Mouse (Mus musculus) heart, postnatal 0 days (tissue): Measurements from ENCODE around the gene Txn2. TPM values are rescaled to one million over a fixed set of nuclear protein-coding genes. Genes with fewer than 3 reads are reported as not detected.
A peak's percentile ranks its signal among the peaks of the same experiment; 100 is the strongest.

Experiments
- ATAC-seq: fragments of 200-750 bp; cut with Nextera tagmentation; 2 replicates; pipeline ENCODE4 v1.8.0; 2017; ENCODE audit warnings: low read depth, moderate number of reproducible peaks, moderate library complexity; ENCODE audit not compliant: insufficient read depth
- DNase-seq: peaks from one replicate; pipeline ENCODE4 v3.0.0-alpha.2; 2016; ENCODE audit warnings: low spot score
- H3K27ac ChIP-seq: fragments of 300-500 bp; sonication (generic); 2 replicates; pipeline ENCODE4 v1.5.1; 2014; ENCODE audit warnings: low read depth, mild to moderate bottlenecking
- H3K27me3 ChIP-seq: fragments of 300-500 bp; sonication (generic); 2 replicates; pipeline ENCODE4 v1.6.1; 2014; ENCODE audit warnings: low read length, mixed read lengths; ENCODE audit not compliant: control insufficient read depth, insufficient read depth
- H3K36me3 ChIP-seq: fragments of 300-500 bp; sonication (generic); replicated peaks from 2 replicates; pipeline ENCODE4 v1.6.1; 2014; ENCODE audit warnings: low read length, mixed read lengths; ENCODE audit not compliant: control insufficient read depth, insufficient read depth
- H3K4me1 ChIP-seq: fragments of 300-500 bp; sonication (generic); 2 replicates; pipeline ENCODE4 v1.6.1; 2014; ENCODE audit warnings: antibody characterized with exemption; ENCODE audit not compliant: control insufficient read depth, insufficient read depth
- H3K4me2 ChIP-seq: fragments of 300-500 bp; sonication (generic); 2 replicates; pipeline ENCODE4 v1.6.1; 2014; ENCODE audit warnings: low read depth, mild to moderate bottlenecking, low read length, moderate library complexity
- H3K4me3 ChIP-seq: fragments of 300-500 bp; sonication (generic); 2 replicates; pipeline ENCODE4 v1.5.1; 2014; ENCODE audit warnings: low read depth, low read length
- H3K9ac ChIP-seq: fragments of 300-500 bp; sonication (generic); replicated peaks from 2 replicates; pipeline ENCODE4 v1.6.1; 2014; ENCODE audit warnings: low read depth, low read length, mixed read lengths
- H3K9me3 ChIP-seq: fragments of 300-500 bp; sonication (generic); replicated peaks from 2 replicates; pipeline ENCODE4 v1.6.1; 2016; ENCODE audit warnings: low read length; ENCODE audit not compliant: control insufficient read depth
- CTCF ChIP-seq: IDR thresholded peaks from 2 replicates; pipeline ENCODE4 v1.5.1; 2016; ENCODE audit warnings: antibody characterized with exemption, control low read depth, low read depth
- EP300 ChIP-seq: IDR thresholded peaks from 2 replicates; pipeline ENCODE4 v1.6.1; 2016; ENCODE audit warnings: antibody characterized with exemption, low read depth
- WGBS: fragments of 180-500 bp; shearing (Covaris S2); extraction: QIAGEN DNeasy Blood & Tissue Kit; methylation state at CpG from one replicate; pipeline ENCODE4 v1.1.7; 2014; 5-methylcytosine and 5-hydroxymethylcytosine counted together
- polyA plus RNA-seq: library from polyadenylated mRNA; unstranded; fragments of >200 nt; fragmentation: Nextera tagmentation; extraction: Ambion mirVana; gene quantifications from 2 replicates; pipeline ENCODE4 v1.2.1, GENCODE M21; 2015
- total RNA-seq: library from RNA; depleted of rRNA; stranded (reverse); fragments of >200 nt; gene quantifications from 2 replicates; pipeline ENCODE4 v1.2.3, GENCODE M21; 2014; ENCODE audit warnings: low replicate concordance

Txn2 gene
- total and polyA plus RNA-seq, 2 experiments from 2014 or later: 106 to 322 TPM

DNA sequence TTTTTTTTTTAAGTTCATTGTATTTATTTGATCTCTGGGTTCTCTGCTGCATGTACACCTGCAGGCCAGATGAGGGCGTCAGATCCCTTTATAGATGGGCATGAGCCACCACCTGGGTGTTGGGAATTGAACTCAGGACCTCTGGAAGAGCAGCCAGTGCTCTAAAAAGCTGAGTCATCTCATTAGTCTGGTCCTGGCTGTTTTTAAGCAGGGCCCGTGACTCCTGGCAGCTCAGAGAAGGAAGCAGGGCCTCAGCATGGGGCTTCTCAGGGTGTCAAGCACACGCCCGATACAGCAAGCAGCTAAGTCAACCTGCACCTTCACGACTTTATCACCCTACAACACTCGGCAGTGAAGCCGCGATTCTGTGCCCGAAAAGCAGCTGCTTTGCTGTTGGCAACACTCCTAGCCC is 36.3 kb upstream of the Txn2 start:
- Histone ChIP-seq H3K4me3 (no peak overlapping the region), H3K27ac (no peak overlapping the region), H3K4me1 (peaks cover 10% of the 10 kb centered on the region; the same call in 1 of the 2 replicates), H3K9me3 (no peaks in the 10 kb centered on the region), H3K27me3 (no peaks in the 10 kb centered on the region), H3K36me3 (peaks cover 85% of the 10 kb centered on the region), H3K9ac (no peak overlapping the region), H3K4me2 (no peak overlapping the region)
- TF ChIP-seq EP300 (no peak), CTCF (no peak)
- 75% methylated on average over 9 of the region's 9 CpGs for WGBS
- DNase-seq: no peak
- ATAC-seq: no peak

DNA sequence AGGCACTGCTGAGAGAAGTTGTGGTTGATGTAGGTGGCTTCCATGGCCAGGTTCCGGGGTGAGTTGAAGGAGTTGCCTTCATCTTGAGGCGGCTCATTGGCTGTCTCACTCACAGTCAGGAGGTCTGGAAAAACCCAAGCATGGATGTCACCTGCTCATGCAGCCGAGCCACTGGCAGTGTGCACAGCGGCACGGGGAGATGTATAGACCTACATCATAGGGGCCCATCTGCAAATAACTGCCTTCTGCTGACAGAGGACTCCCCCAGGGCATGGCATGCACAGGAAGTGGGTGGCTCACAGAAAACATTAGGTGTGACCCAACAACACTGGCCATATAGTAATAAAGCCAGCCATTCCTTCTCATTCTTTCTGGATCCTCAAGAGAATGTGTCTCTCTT is 33.6 kb upstream of the Txn2 start:
- WGBS: 94% methylated on average over 5 of the region's 5 CpGs
- ATAC-seq: no peak
- no peak overlapping the region for H3K4me3 ChIP-seq
- no peaks in the 10 kb centered on the region for H3K9me3 ChIP-seq
- H3K27me3 ChIP-seq: no peaks in the 10 kb centered on the region
- no peak overlapping the region for H3K9ac ChIP-seq
- peaks cover 91% of the 10 kb centered on the region for H3K36me3 ChIP-seq
- H3K4me2 ChIP-seq: no peak overlapping the region
- no peak overlapping the region for H3K27ac ChIP-seq
- no peaks in the 10 kb centered on the region for H3K4me1 ChIP-seq
- DNase-seq: no peak
- no peak for TF ChIP-seq EP300
- no peak for TF ChIP-seq CTCF

DNA sequence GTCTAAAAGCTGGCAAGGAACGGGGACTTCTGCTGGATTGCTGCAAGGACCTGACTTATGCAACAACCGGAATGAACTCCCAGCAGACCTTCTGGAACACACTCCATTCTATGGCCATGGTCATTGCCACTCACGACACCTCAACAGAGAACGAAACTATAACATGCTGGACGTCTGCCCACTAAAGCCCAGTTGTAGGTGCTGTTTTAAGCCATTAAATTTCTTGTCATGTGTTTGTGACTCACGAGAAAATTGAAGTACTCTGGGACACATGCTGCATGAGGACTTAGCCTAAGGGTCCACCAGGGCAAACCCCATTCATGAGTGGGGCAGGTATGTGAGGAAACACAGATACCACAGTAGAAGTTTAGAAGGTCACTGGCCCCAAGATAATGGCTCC is 31.9 kb upstream of the Txn2 start:
- Histone ChIP-seq H3K4me3 (no peak overlapping the region), H3K27me3 (peaks cover 15% of the 10 kb centered on the region), H3K4me2 (no peak overlapping the region), H3K27ac (no peak overlapping the region), H3K4me1 (peaks cover 12% of the 10 kb centered on the region), H3K9ac (no peak overlapping the region), H3K9me3 (no peaks in the 10 kb centered on the region), H3K36me3 (peaks cover 73% of the 10 kb centered on the region)
- DNase-seq (no peak), ATAC-seq (no peak)
- TF ChIP-seq CTCF (no peak), EP300 (no peak)
- 85% methylated on average over 6 of the region's 6 CpGs for WGBS

DNA sequence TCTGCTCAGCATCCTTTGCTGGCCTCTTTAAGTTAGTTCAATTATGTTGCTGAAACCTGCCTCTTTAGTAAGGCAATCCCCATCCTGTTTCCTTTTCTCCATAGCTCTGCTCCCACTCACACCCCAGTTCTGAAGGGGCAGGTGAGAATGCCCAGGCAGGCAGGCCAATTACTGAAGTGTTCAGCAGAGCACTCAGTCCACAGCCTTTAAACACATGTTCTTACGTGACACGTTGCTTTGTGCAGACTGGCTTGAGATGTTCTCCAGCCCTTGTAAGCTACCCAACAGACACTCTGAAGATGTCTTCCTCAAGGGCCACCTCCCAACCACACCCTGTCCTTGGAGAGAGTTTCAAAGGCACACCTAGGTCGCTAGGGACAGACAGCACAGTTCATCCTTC is 29.3 kb upstream of the Txn2 start:
- WGBS: 51% methylated on average over 3 of the region's 3 CpGs

DNA sequence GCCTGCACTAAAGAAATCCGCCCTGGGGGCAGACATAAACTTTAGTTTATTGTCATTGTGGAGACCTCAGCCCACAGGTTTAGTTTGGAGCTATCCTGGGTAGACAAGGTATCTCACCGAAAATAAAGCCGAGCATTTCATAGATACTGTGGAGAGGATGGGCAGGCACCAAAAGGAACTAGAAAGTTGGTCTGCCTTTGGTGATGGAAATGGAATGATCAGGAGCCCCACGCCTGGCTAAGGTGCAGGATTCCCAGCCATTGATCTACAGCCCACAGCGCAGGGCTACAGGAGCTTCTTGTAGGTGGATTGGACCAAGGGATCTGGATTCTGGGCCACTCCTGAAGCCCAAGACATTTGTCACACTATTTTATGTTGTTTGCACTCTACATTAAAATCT is 28.8 kb upstream of the Txn2 start:
- H3K9me3 ChIP-seq: no peaks in the 10 kb centered on the region
- ATAC-seq (no peak), DNase-seq (no peak)
- peaks cover 24% of the 10 kb centered on the region for H3K27me3 ChIP-seq
- H3K9ac ChIP-seq: no peak overlapping the region
- TF ChIP-seq CTCF (no peak), EP300 (no peak)
- no peak overlapping the region for H3K27ac ChIP-seq
- H3K36me3 ChIP-seq: peaks cover 43% of the 10 kb centered on the region
- H3K4me1 ChIP-seq: peaks cover 12% of the 10 kb centered on the region
- no peak overlapping the region for H3K4me3 ChIP-seq
- H3K4me2 ChIP-seq: no peak overlapping the region
- WGBS: 36% methylated on average over 5 of the region's 5 CpGs

More for the DNA sequence above, 29.3 kb upstream of the Txn2 start:
- Histone ChIP-seq H3K36me3 (peaks cover 47% of the 10 kb centered on the region), H3K4me1 (peaks cover 12% of the 10 kb centered on the region), H3K9me3 (no peaks in the 10 kb centered on the region), H3K4me3 (no peak overlapping the region), H3K27me3 (peaks cover 24% of the 10 kb centered on the region), H3K9ac (no peak overlapping the region), H3K27ac (no peak overlapping the region), H3K4me2 (no peak overlapping the region)
- TF ChIP-seq EP300 (no peak), CTCF (no peak)
- ATAC-seq (no peak), DNase-seq (no peak)

DNA sequence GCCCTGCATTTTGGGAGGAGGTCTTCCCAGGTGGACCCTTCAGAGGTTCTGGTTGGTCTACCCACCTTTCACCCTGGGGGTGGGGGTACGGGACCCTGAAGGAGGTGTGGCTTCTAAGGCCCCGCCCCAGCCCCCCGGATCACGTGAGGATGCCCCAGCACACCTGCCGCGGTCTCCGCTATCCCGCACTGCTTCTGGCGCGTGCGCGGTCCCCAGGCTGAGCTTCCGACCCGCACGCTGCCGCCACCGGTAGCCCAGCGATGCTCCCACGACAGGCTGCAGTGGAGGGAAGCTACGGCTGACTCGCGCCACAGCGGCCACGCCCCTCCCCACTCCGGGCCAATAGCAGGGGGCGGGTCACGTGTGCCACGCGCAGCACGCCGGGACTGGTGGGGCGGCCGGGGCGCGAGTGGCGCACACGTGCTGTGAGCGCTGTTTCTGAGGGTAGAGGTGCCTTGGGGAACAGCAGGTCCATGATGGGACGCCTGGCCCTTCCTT is 27.6 kb upstream of the Txn2 start, which contains the start of gene Foxred2:
Gene Foxred2 (minus strand): TSS at position 319 of the 498 bp plus-strand sequence.
- DNase-seq (peak; percentile 77), ATAC-seq (peak; percentile 95)
- WGBS: under 1% methylated on average over 39 of the region's 39 CpGs
- peak within 1 kb of the TSS; percentile 60 for H3K4me2 ChIP-seq
- H3K4me3 ChIP-seq: peak within 1 kb of the TSS; percentile 43
- H3K36me3 ChIP-seq: peaks cover 31% of the 10 kb centered on the region
- H3K9me3 ChIP-seq: no peaks in the 10 kb centered on the region
- TF ChIP-seq CTCF: peak; percentile 21; the same call in 1 of the 2 replicates
- TF ChIP-seq EP300: no peak
- H3K27me3 ChIP-seq: peaks cover 24% of the 10 kb centered on the region
- H3K27ac ChIP-seq: no peak within 1 kb of the TSS
- H3K9ac ChIP-seq: no peak within 1 kb of the TSS
- H3K4me1 ChIP-seq: peaks cover 12% of the 10 kb centered on the region
